Mouse (Mus musculus): ENCODE measurements around the gene Zfp800. TPM values are rescaled to one million over a fixed set of nuclear protein-coding genes. Genes with fewer than 3 reads are reported as not detected.
A peak's percentile ranks its signal among the peaks of the same experiment; 100 is the strongest.

Gene Zfp800
- polyA plus RNA-seq, 1 experiment from 2014 or later: 17.1 TPM

GRCm38 (mm10) chr6:28421469-28422000 is 23.7 kb upstream of the Zfp800 start:
- WGBS: 1% methylated on average over 27 of the region's 27 CpGs
- peak overlapping the region; percentile 53 for H3K9ac ChIP-seq
- ATAC-seq (ENCODE audit: insufficient number of reproducible peaks, low FRiP score, low TSS enrichment, low read depth): peak; percentile 86
- peaks cover 37% of the 10 kb centered on the region for H3K36me3 ChIP-seq
- H3K9me3 ChIP-seq: no peaks in the 10 kb centered on the region
- peak overlapping the region; percentile 87 for H3K4me2 ChIP-seq
- peaks cover 45% of the 10 kb centered on the region for H3K4me1 ChIP-seq
- H3K4me3 ChIP-seq: peak overlapping the region; percentile 76
- no peaks in the 10 kb centered on the region for H3K27me3 ChIP-seq
- peak overlapping the region; percentile 65 for H3K27ac ChIP-seq

- H3K4me1 ChIP-seq: peaks cover 45% of the 10 kb centered on the region
- H3K27ac ChIP-seq: peak overlapping the region; percentile 65
- ATAC-seq (ENCODE audit: insufficient number of reproducible peaks, low FRiP score, low TSS enrichment, low read depth): no peak
Measured at GRCm38 (mm10) chr6:28420865-28421264, 23.1 kb upstream of the Zfp800 start.

GRCm38 (mm10) chr6:28420361-28420760 is 22.6 kb upstream of the Zfp800 start:
- H3K36me3 ChIP-seq: peaks cover 33% of the 10 kb centered on the region
- 77% methylated on average over 17 of the region's 17 CpGs for WGBS
- no peaks in the 10 kb centered on the region for H3K9me3 ChIP-seq
- peaks cover 43% of the 10 kb centered on the region for H3K4me1 ChIP-seq
- ATAC-seq (ENCODE audit: insufficient number of reproducible peaks, low FRiP score, low TSS enrichment, low read depth): no peak
- H3K4me2 ChIP-seq: peak overlapping the region; percentile 87
- no peak overlapping the region for H3K9ac ChIP-seq
- no peak overlapping the region for H3K27ac ChIP-seq
- no peaks in the 10 kb centered on the region for H3K27me3 ChIP-seq
- H3K4me3 ChIP-seq: peak overlapping the region; percentile 76

More at GRCm38 (mm10) chr6:28420865-28421264, 23.1 kb upstream of the Zfp800 start:
- WGBS: 20% methylated on average over 13 of the region's 13 CpGs
- Histone ChIP-seq H3K27me3 (no peaks in the 10 kb centered on the region), H3K4me2 (peak overlapping the region; percentile 87), H3K36me3 (peaks cover 31% of the 10 kb centered on the region), H3K9ac (peak overlapping the region; percentile 53), H3K4me3 (peak overlapping the region; percentile 76), H3K9me3 (no peaks in the 10 kb centered on the region)

GRCm38 (mm10) chr6:28419673-28420072 is 21.9 kb upstream of the Zfp800 start:
- H3K4me3 ChIP-seq: 0 out of 2 replicates have a peak overlapping the region, but pooled peaks have one; percentile 76
- H3K27ac ChIP-seq: no peak overlapping the region
- no peak for ATAC-seq (ENCODE audit: insufficient number of reproducible peaks, low FRiP score, low TSS enrichment, low read depth)
- peak overlapping the region; percentile 87; the same call in 1 of the 2 replicates for H3K4me2 ChIP-seq
- peaks cover 37% of the 10 kb centered on the region for H3K4me1 ChIP-seq
- 66% methylated on average over 2 of the region's 2 CpGs for WGBS
- no peaks in the 10 kb centered on the region for H3K27me3 ChIP-seq
- H3K36me3 ChIP-seq: peaks cover 35% of the 10 kb centered on the region
- H3K9me3 ChIP-seq: no peaks in the 10 kb centered on the region
- no peak overlapping the region for H3K9ac ChIP-seq

GRCm38 (mm10) chr6:28418449-28418848 is 20.6 kb upstream of the Zfp800 start:
- no peaks in the 10 kb centered on the region for H3K9me3 ChIP-seq
- 90% methylated on average over 14 of the region's 14 CpGs for WGBS

GRCm38 (mm10) chr6:28416981-28417380 is 19.2 kb upstream of the Zfp800 start:
- no peaks in the 10 kb centered on the region for H3K9me3 ChIP-seq
- ATAC-seq (ENCODE audit: insufficient number of reproducible peaks, low FRiP score, low TSS enrichment, low read depth): no peak
- H3K36me3 ChIP-seq: peaks cover 38% of the 10 kb centered on the region
- H3K9ac ChIP-seq: no peak overlapping the region
- H3K27ac ChIP-seq: no peak overlapping the region
- no peak overlapping the region for H3K4me2 ChIP-seq
- no peaks in the 10 kb centered on the region for H3K27me3 ChIP-seq
- 74% methylated on average over 4 of the region's 4 CpGs for WGBS
- H3K4me1 ChIP-seq: peaks cover 27% of the 10 kb centered on the region
- H3K4me3 ChIP-seq: no peak overlapping the region

More at GRCm38 (mm10) chr6:28418449-28418848, 20.6 kb upstream of the Zfp800 start:
- peaks cover 32% of the 10 kb centered on the region for H3K4me1 ChIP-seq
- H3K4me3 ChIP-seq: no peak overlapping the region
- H3K9ac ChIP-seq: no peak overlapping the region
- H3K4me2 ChIP-seq: no peak overlapping the region
- H3K27ac ChIP-seq: no peak overlapping the region
- ATAC-seq (ENCODE audit: insufficient number of reproducible peaks, low FRiP score, low TSS enrichment, low read depth): no peak
- H3K36me3 ChIP-seq: peaks cover 38% of the 10 kb centered on the region
- no peaks in the 10 kb centered on the region for H3K27me3 ChIP-seq

- ATAC-seq (ENCODE audit: insufficient number of reproducible peaks, low FRiP score, low TSS enrichment, low read depth): no peak
- WGBS: 66% methylated on average over 2 of the region's 2 CpGs
- no peak overlapping the region for H3K4me3 ChIP-seq
- no peak overlapping the region for H3K27ac ChIP-seq
- no peak overlapping the region for H3K9ac ChIP-seq
- no peaks in the 10 kb centered on the region for H3K9me3 ChIP-seq
- H3K36me3 ChIP-seq: peaks cover 10% of the 10 kb centered on the region; the same call in 1 of the 2 replicates
- no peaks in the 10 kb centered on the region for H3K4me1 ChIP-seq
- H3K4me2 ChIP-seq: no peak overlapping the region
- no peaks in the 10 kb centered on the region for H3K27me3 ChIP-seq
Measured at GRCm38 (mm10) chr6:28411236-28411635, 13.4 kb upstream of the Zfp800 start.

- Histone ChIP-seq H3K4me2 (no peak overlapping the region), H3K27me3 (no peaks in the 10 kb centered on the region), H3K9me3 (no peaks in the 10 kb centered on the region), H3K9ac (no peak overlapping the region), H3K36me3 (0 out of 2 replicates have a peak, but pooled peaks cover 3% of the 10 kb centered on the region), H3K4me3 (no peak overlapping the region), H3K4me1 (no peaks in the 10 kb centered on the region), H3K27ac (no peak overlapping the region)
- 79% methylated on average over 9 of the region's 9 CpGs for WGBS
- no peak for ATAC-seq (ENCODE audit: insufficient number of reproducible peaks, low FRiP score, low TSS enrichment, low read depth)
Measured at GRCm38 (mm10) chr6:28410053-28410452, 12.2 kb upstream of the Zfp800 start.

- Histone ChIP-seq H3K27ac (no peak overlapping the region), H3K36me3 (no peaks in the 10 kb centered on the region), H3K4me3 (no peak overlapping the region), H3K4me2 (no peak overlapping the region), H3K27me3 (peaks cover 25% of the 10 kb centered on the region), H3K4me1 (peaks cover 8% of the 10 kb centered on the region; the same call in 1 of the 2 replicates), H3K9ac (no peak overlapping the region), H3K9me3 (no peaks in the 10 kb centered on the region)
- ATAC-seq (ENCODE audit: insufficient number of reproducible peaks, low FRiP score, low TSS enrichment, low read depth): no peak
- 89% methylated on average over 4 of the region's 4 CpGs for WGBS
Measured at GRCm38 (mm10) chr6:28399791-28400190, 2.0 kb upstream of the Zfp800 start.

GRCm38 (mm10) chr6:28398726-28399125 is 921 bp upstream of the Zfp800 start:
- no peaks in the 10 kb centered on the region for H3K36me3 ChIP-seq
- no peak overlapping the region for H3K4me2 ChIP-seq
- no peaks in the 10 kb centered on the region for H3K9me3 ChIP-seq
- peaks cover 8% of the 10 kb centered on the region; the same call in 1 of the 2 replicates for H3K4me1 ChIP-seq
- peaks cover 25% of the 10 kb centered on the region for H3K27me3 ChIP-seq
- H3K4me3 ChIP-seq: no peak overlapping the region
- no peak overlapping the region for H3K9ac ChIP-seq
- no peak overlapping the region for H3K27ac ChIP-seq
- ATAC-seq (ENCODE audit: insufficient number of reproducible peaks, low FRiP score, low TSS enrichment, low read depth): no peak
- 84% methylated on average over 3 of the region's 3 CpGs for WGBS

- H3K27ac ChIP-seq: no peak overlapping the region
Measured at GRCm38 (mm10) chr6:28396853-28397457, 850 bp downstream of the Zfp800 start.

More at GRCm38 (mm10) chr6:28396853-28397457, 850 bp downstream of the Zfp800 start:
- peaks cover 8% of the 10 kb centered on the region; the same call in 1 of the 2 replicates for H3K4me1 ChIP-seq
- no peak overlapping the region for H3K9ac ChIP-seq
- WGBS: 2% methylated on average over 19 of the region's 19 CpGs
- H3K27me3 ChIP-seq: peaks cover 25% of the 10 kb centered on the region
- no peaks in the 10 kb centered on the region for H3K36me3 ChIP-seq
- peak overlapping the region; percentile 46 for H3K4me3 ChIP-seq
- ATAC-seq (ENCODE audit: insufficient number of reproducible peaks, low FRiP score, low TSS enrichment, low read depth): no peak
- peak overlapping the region; percentile 85 for H3K4me2 ChIP-seq
- no peaks in the 10 kb centered on the region for H3K9me3 ChIP-seq

Data from limb, embryonic 15.5 days (tissue).